Mouse (Mus musculus) lung, embryonic 15.5 days (tissue): ENCODE results near the gene Frmpd2. TPM values are rescaled to one million over a fixed set of nuclear protein-coding genes. Genes with fewer than 3 reads are reported as not detected.

ENCODE experiments used
- ATAC-seq: fragments of 200-750 bp; cut with Nextera tagmentation; 2 replicates; pipeline ENCODE4 v1.8.0; 2017; ENCODE audit warnings: moderate number of reproducible peaks, borderline replicate concordance; ENCODE audit not compliant: low FRiP score, low TSS enrichment; ENCODE audit errors: extremely low read depth
- H3K27ac ChIP-seq: fragments of 300-500 bp; sonication (generic); 2 replicates; pipeline ENCODE4 v1.5.1; 2015; ENCODE audit warnings: moderate library complexity, mild to moderate bottlenecking, inconsistent platforms
- H3K27me3 ChIP-seq: fragments of 300-500 bp; sonication (generic); 2 replicates; pipeline ENCODE4 v1.6.1; 2015; ENCODE audit warnings: inconsistent platforms
- H3K36me3 ChIP-seq: fragments of 300-500 bp; sonication (generic); 2 replicates; pipeline ENCODE4 v1.6.1; 2015; ENCODE audit warnings: inconsistent platforms
- H3K4me1 ChIP-seq: fragments of 300-500 bp; sonication (generic); 2 replicates; pipeline ENCODE4 v1.6.1; 2015; ENCODE audit warnings: inconsistent platforms
- H3K4me2 ChIP-seq: fragments of 300-500 bp; sonication (generic); 2 replicates; pipeline ENCODE4 v1.6.1; 2015; ENCODE audit warnings: inconsistent platforms, mild to moderate bottlenecking, moderate library complexity
- H3K4me3 ChIP-seq: fragments of 300-500 bp; sonication (generic); 2 replicates; pipeline ENCODE4 v1.5.1; 2015; ENCODE audit warnings: mild to moderate bottlenecking, inconsistent platforms
- H3K9ac ChIP-seq: fragments of 300-500 bp; sonication (generic); 2 replicates; pipeline ENCODE4 v1.6.1; 2015; ENCODE audit warnings: inconsistent platforms
- H3K9me3 ChIP-seq: fragments of 300-500 bp; sonication (generic); 2 replicates; pipeline ENCODE4 v1.6.1; 2016; ENCODE audit warnings: inconsistent platforms
- WGBS: fragments of 180-500 bp; shearing (Covaris S2); methylation state at CpG from one replicate; pipeline ENCODE4 v1.1.7; 2015; 5-methylcytosine and 5-hydroxymethylcytosine counted together
- polyA plus RNA-seq: library from polyadenylated mRNA; unstranded; fragments of >200 nt; fragmentation: Nextera tagmentation; extraction: Ambion mirVana; gene quantifications from 2 replicates; pipeline ENCODE4 v1.2.1, GENCODE M21; 2015

Gene Frmpd2
- polyA plus RNA-seq, 1 experiment from 2014 or later = 0.10 TPM

- no peaks in the 10 kb centered on the region for H3K36me3 ChIP-seq
- H3K4me2 ChIP-seq = no peak overlapping the region
- WGBS = 62% methylated on average over 5 of the region's 5 CpGs
- H3K9me3 ChIP-seq = no peaks in the 10 kb centered on the region
- no peak overlapping the region for H3K27ac ChIP-seq
- H3K4me1 ChIP-seq = no peaks in the 10 kb centered on the region
- no peak for ATAC-seq
- no peaks in the 10 kb centered on the region for H3K27me3 ChIP-seq
- H3K4me3 ChIP-seq = no peak overlapping the region
- H3K9ac ChIP-seq = no peak overlapping the region
Measured at GRCm38 (mm10) chr14:33513877-33514276, 42.4 kb downstream of the Frmpd2 start.

- H3K9me3 ChIP-seq = no peaks in the 10 kb centered on the region
- H3K4me2 ChIP-seq = no peak overlapping the region
- H3K36me3 ChIP-seq = no peaks in the 10 kb centered on the region
- no peak overlapping the region for H3K27ac ChIP-seq
- WGBS = 67% methylated on average over 6 of the region's 6 CpGs
- H3K4me3 ChIP-seq = no peak overlapping the region
- H3K27me3 ChIP-seq = no peaks in the 10 kb centered on the region
- no peak overlapping the region for H3K9ac ChIP-seq
- no peaks in the 10 kb centered on the region for H3K4me1 ChIP-seq
- no peak for ATAC-seq
Measured at GRCm38 (mm10) chr14:33514756-33515285, 43.3 kb downstream of the Frmpd2 start.

- Histone ChIP-seq H3K27ac (no peak overlapping the region), H3K27me3 (no peaks in the 10 kb centered on the region), H3K36me3 (no peaks in the 10 kb centered on the region), H3K9ac (no peak overlapping the region), H3K4me1 (no peaks in the 10 kb centered on the region), H3K9me3 (no peaks in the 10 kb centered on the region), H3K4me2 (no peak overlapping the region), H3K4me3 (no peak overlapping the region)
- no peak for ATAC-seq
- WGBS = 56% methylated on average over 3 of the region's 3 CpGs
Measured at GRCm38 (mm10) chr14:33521538-33521937, 50.0 kb downstream of the Frmpd2 start.

- H3K4me3 ChIP-seq = no peak overlapping the region
- no peak overlapping the region for H3K4me2 ChIP-seq
- H3K27me3 ChIP-seq = no peaks in the 10 kb centered on the region
- no peak for ATAC-seq
- 57% methylated on average over 12 of the region's 12 CpGs for WGBS
- no peak overlapping the region for H3K9ac ChIP-seq
- no peak overlapping the region for H3K27ac ChIP-seq
- H3K9me3 ChIP-seq = no peaks in the 10 kb centered on the region
- H3K4me1 ChIP-seq = 0 out of 2 replicates have a peak, but pooled peaks cover 4% of the 10 kb centered on the region
- H3K36me3 ChIP-seq = no peaks in the 10 kb centered on the region
Measured at GRCm38 (mm10) chr14:33525272-33525983, 53.9 kb downstream of the Frmpd2 start.

GRCm38 (mm10) chr14:33526621-33527020, 55.1 kb downstream of the Frmpd2 start:
- Histone ChIP-seq H3K27ac (no peak overlapping the region), H3K9me3 (no peaks in the 10 kb centered on the region), H3K4me2 (no peak overlapping the region), H3K27me3 (no peaks in the 10 kb centered on the region), H3K4me3 (no peak overlapping the region), H3K4me1 (0 out of 2 replicates have a peak, but pooled peaks cover 4% of the 10 kb centered on the region), H3K9ac (no peak overlapping the region), H3K36me3 (no peaks in the 10 kb centered on the region)
- 57% methylated on average over 2 of the region's 2 CpGs for WGBS
- no peak for ATAC-seq

- H3K27me3 ChIP-seq = no peaks in the 10 kb centered on the region
- WGBS = 63% methylated on average over 3 of the region's 3 CpGs
- H3K27ac ChIP-seq = no peak overlapping the region
- ATAC-seq = no peak
- H3K4me2 ChIP-seq = no peak overlapping the region
- H3K9me3 ChIP-seq = no peaks in the 10 kb centered on the region
- no peak overlapping the region for H3K4me3 ChIP-seq
- 0 out of 2 replicates have a peak, but pooled peaks cover 4% of the 10 kb centered on the region for H3K4me1 ChIP-seq
- no peaks in the 10 kb centered on the region for H3K36me3 ChIP-seq
- no peak overlapping the region for H3K9ac ChIP-seq
Measured at GRCm38 (mm10) chr14:33527938-33528337, 56.4 kb downstream of the Frmpd2 start.

GRCm38 (mm10) chr14:33531331-33531912, 59.9 kb downstream of the Frmpd2 start:
- H3K4me1 ChIP-seq = 0 out of 2 replicates have a peak, but pooled peaks cover 4% of the 10 kb centered on the region
- H3K9me3 ChIP-seq = no peaks in the 10 kb centered on the region
- H3K36me3 ChIP-seq = no peaks in the 10 kb centered on the region
- H3K4me3 ChIP-seq = no peak overlapping the region
- no peak overlapping the region for H3K27ac ChIP-seq
- H3K9ac ChIP-seq = no peak overlapping the region
- no peaks in the 10 kb centered on the region for H3K27me3 ChIP-seq
- no peak for ATAC-seq
- 67% methylated on average over 8 of the region's 8 CpGs for WGBS
- no peak overlapping the region for H3K4me2 ChIP-seq

- 78% methylated on average over 5 of the region's 5 CpGs for WGBS
- H3K4me3 ChIP-seq = no peak overlapping the region
- H3K4me1 ChIP-seq = 0 out of 2 replicates have a peak, but pooled peaks cover 4% of the 10 kb centered on the region
- H3K27ac ChIP-seq = no peak overlapping the region
- H3K9me3 ChIP-seq = no peaks in the 10 kb centered on the region
- H3K36me3 ChIP-seq = no peaks in the 10 kb centered on the region
- no peaks in the 10 kb centered on the region for H3K27me3 ChIP-seq
- H3K4me2 ChIP-seq = no peak overlapping the region
- ATAC-seq = no peak
- no peak overlapping the region for H3K9ac ChIP-seq
Measured at GRCm38 (mm10) chr14:33532792-33533191, 61.3 kb downstream of the Frmpd2 start.

GRCm38 (mm10) chr14:33533516-33533915, 62.0 kb downstream of the Frmpd2 start:
- no peaks in the 10 kb centered on the region for H3K9me3 ChIP-seq
- H3K36me3 ChIP-seq = no peaks in the 10 kb centered on the region
- no peak for ATAC-seq
- no peak overlapping the region for H3K4me3 ChIP-seq
- no peak overlapping the region for H3K4me2 ChIP-seq
- H3K9ac ChIP-seq = no peak overlapping the region
- 0 out of 2 replicates have a peak, but pooled peaks cover 4% of the 10 kb centered on the region for H3K4me1 ChIP-seq
- H3K27ac ChIP-seq = no peak overlapping the region
- WGBS = 44% methylated on average over 1 of the region's 1 CpGs
- no peaks in the 10 kb centered on the region for H3K27me3 ChIP-seq

GRCm38 (mm10) chr14:33535317-33535716, 63.8 kb downstream of the Frmpd2 start:
- no peak overlapping the region for H3K27ac ChIP-seq
- WGBS = 79% methylated on average over 6 of the region's 6 CpGs
- H3K36me3 ChIP-seq = no peaks in the 10 kb centered on the region
- no peak overlapping the region for H3K9ac ChIP-seq
- H3K4me3 ChIP-seq = no peak overlapping the region
- no peak overlapping the region for H3K4me2 ChIP-seq
- ATAC-seq = no peak
- H3K9me3 ChIP-seq = no peaks in the 10 kb centered on the region
- H3K4me1 ChIP-seq = no peaks in the 10 kb centered on the region
- no peaks in the 10 kb centered on the region for H3K27me3 ChIP-seq

- Histone ChIP-seq H3K4me2 (no peak overlapping the region), H3K9ac (no peak overlapping the region), H3K27ac (no peak overlapping the region), H3K27me3 (no peaks in the 10 kb centered on the region; the same call in 1 of the 2 replicates), H3K4me1 (no peaks in the 10 kb centered on the region), H3K9me3 (no peaks in the 10 kb centered on the region), H3K4me3 (no peak overlapping the region), H3K36me3 (no peaks in the 10 kb centered on the region)
- 79% methylated on average over 7 of the region's 7 CpGs for WGBS
- no peak for ATAC-seq
Measured at GRCm38 (mm10) chr14:33539559-33540167, 68.2 kb downstream of the Frmpd2 start.
